Mouse (Mus musculus) urinary bladder, postnatal 14 days (tissue): Measurements from ENCODE around the gene Babam2.

Source experiments
- DNase-seq: peaks from one replicate; pipeline ENCODE4 v3.0.0; 2021; ENCODE audit warnings: low spot score

Gene Babam2

DNA sequence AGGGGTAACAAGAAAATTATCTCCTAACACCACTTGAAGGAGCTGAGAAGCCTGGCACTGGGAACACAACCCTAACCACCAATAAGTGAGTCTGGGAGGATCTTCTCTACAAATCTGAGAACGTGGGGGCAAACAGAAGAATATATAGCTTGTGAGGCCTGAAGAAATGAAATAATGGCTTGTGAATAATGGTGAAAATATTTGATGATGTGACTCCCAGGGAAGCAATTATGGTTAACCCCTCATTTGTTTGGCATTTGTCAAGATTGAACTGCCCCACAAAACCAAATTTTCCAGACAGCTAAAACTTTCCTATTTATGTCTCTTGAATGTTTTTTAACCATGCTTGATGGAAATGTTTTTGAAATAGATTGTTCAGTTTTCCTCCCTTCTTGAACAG, 354.4 kb downstream of the Babam2 start:
- no peak for DNase-seq

DNA sequence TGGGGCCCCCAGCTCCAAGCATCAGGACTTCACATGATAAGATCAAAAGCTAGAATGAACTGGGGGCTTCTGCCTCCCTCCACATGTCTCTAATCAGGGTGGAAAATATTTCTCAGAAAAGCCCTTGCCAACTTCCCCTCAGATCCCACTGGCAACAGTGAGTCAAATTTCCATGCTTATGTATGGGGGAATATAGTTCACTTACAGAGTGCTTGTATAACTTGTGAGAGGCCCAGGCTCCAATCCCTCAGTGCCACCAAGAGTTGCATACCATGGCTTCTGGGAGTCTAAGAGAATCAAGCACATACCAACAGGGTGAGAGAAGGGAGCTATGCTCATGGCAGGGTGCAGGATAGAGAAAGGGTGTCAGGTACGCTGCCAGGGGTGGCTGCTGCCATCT, 355.0 kb downstream of the Babam2 start:
- DNase-seq, result no peak

DNA sequence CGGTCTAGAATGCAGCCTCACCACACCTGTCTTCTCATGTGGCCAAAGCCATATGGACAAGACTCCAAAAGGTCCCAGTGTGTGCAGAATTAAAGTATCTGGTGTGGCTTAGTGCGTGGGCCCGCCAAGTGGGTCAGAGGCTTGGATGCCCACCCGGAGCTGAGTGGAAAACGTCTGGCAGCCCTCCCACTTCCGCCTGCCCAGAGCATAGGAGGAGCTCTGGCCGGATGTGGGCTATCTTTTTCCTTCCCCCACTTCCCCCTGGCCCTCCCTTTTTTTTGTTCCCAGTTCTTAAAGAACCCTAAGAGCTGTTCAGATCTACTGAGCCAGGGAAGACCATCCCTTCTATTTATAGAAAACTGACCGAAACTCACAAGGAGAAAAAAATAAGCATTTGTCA, 356.0 kb downstream of the Babam2 start:
- no peak for DNase-seq

DNA sequence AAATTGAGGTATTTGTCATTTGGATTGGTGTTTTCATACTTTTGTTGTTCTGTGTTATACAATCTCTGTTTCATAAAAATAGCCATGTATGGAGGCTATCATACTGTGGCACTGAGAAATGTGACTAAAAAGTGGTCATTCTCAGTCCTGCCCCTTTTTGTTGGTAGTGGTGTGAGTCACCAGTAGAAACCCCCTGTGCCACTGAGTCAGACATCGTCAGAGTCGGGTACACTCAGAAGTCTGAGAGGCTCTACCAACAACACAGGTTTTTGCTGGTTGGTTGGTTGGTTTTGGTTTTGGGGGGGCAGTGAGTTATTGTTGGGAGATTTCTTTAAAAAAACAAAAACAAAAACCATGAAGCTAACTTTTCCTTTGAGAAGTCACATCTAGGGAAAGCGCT, 358.2 kb downstream of the Babam2 start:
- DNase-seq, result no peak

DNA sequence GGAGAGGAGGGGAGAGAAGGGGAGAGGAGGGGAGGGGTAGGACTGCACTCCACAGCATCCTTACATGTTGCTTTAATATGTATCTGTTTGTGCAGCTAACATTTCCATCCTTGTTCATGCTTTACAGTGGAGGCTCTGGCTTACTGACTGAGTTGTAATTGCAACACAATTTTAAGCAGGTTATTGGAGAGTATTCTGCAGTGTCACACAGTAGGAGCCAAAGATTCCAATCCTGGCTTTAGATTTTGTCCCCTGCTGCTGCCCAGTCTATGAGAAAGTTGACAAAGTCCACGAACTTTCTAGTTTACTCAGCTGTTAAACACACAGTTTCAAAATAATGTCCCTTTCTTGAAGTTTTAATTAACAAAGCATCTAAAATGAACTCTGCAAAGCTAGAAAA, 358.6 kb downstream of the Babam2 start:
- no peak for DNase-seq

DNA sequence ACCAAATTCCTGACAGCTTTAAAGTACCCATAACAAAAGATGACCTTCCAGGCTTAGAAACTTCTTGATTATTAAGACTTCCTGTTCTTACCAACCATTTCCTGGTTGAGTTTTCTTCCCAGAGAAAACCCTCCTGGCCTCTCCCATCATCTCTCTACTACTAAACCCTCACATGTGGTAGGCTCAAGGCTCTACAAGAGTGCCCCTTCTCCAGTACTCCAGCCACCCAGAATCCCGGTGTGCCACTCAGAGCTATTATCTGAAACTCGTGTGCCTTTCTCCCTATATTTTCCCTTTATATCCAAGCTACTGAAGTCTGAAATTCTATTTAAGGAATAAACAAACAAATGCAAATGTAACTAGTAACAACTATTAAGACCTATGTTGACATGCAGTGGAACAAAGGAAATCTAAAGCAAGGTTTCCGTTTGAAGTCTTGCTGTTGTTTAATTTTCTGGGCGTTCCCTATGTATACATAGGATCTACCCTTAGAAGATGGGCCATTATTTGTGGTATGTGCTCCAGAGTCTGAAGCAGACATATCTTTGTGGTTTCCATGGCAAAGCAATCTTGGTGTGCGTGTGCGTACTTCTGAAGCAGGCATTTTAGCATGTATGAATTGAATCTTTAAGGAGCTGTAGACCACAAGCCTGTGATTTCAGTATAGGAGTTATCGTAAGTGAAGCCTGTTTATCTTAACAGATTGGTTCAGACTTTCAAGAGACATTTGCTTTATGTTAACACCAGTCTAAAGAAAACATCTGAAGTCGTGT, 361.2 kb downstream of the Babam2 start:
- no peak for DNase-seq

DNA sequence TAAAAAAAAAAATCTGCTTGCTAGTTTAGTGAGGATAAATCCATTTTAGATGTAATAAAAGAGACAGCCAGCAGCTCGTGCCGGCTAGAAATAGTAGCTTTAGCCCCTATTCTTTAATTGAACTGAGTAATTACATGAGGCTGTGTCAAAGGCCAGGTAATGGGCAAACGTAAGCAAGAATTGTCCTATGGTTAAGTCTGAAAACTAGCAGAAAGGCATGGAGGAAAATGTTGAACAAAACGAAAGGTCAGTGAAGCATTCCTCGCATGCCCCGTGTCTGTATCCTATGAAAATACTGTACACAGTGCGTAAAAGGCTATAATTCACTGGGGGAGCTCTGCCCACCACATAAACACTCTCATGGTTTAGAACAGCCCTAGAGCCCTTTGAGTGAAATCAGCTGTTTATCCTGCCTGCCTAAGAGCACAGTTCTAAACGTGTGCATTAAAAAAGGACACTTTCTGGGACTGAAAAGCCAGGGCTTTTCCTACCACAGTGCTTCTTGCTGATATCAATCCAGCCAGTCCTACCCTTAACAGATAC, 361.8 kb downstream of the Babam2 start:
- DNase-seq, result no peak

GRCm38 (mm10) chr5:32060485-32060884, 363.0 kb downstream of the Babam2 start:
- no peak for DNase-seq

DNA sequence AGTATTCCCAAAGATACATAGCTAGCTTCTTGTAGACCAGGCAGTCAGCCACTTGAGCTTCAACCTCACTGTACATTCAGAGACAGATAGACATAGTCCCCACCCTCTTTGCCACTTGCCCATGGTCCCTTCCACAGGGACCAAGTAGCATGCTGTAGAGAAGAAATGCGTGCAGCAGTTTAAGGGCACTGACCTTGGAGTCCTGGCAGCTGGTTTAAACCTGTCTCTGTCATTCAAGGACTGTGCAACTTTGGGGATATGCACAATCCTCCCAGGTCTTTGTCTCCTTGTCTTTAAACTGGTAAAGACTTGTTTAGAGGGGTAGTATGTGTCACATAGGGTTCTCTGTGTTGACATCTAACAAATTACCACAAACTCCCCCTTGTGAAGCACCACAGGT, 364.4 kb downstream of the Babam2 start:
- DNase-seq, result no peak

- no peak for DNase-seq
These were observed 367.0 kb downstream of the Babam2 start for GRCm38 (mm10) chr5:32064341-32065105.

- no peak for DNase-seq
These were observed 368.7 kb downstream of the Babam2 start for GRCm38 (mm10) chr5:32066015-32066734.

DNA sequence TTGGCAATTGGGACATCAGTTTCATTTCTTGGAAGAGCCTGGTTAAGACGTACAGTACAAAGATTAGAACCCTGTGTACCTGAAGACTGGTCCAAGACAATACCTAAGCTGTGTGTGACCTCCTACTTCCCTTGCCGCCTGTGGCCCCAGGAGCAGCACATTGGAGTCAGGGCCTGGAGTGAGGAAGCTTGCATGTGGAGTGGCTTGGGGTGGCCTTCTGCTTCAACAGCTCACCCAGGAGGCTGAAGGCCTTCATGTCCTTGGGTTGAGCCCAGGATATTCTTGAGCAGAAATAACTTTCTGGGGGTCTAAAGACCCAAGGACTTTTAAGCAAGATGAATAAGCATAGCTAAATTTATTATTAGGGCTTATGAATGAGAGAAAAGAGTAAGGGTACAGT, 369.4 kb downstream of the Babam2 start:
- no peak for DNase-seq

DNA sequence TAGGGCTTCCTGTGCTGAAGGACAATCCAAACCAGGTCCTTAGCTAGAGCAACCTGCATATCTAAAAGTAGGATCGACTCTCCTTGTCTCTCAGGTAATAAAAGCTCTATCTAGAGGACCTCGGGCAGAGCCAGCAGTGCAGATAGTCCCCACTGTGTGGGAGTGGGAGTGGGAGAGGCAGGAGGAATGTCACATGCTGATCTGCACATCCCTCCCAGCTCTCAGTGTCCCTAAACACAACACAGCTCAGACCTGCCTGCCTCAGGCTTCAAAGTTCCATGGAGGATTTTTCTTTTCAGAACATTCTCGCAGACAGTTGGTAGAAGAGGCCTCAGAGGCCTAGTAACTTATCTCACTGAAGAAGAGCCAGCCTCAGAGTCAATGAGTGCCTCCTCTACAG, 371.1 kb downstream of the Babam2 start:
- no peak for DNase-seq

DNA sequence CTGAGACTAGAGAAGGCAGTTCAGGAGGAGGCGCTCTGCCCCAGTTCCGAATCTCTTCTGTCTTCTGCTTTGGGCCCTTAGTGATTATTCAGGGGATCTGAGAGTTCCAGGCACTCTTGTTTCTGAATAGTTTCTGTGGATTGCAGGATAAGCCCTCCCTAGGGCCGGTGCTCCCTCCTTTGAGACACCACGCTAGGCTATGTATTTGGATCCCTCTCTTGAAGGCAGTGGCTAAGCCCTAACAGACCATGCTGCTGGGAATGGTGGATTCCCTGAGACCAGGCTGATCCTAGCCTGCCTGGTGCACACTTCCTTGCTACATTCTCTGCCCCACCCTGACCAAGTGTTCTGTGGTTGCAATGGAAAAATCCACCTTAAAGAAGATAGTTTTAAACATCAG, 371.6 kb downstream of the Babam2 start:
- no peak for DNase-seq

DNA sequence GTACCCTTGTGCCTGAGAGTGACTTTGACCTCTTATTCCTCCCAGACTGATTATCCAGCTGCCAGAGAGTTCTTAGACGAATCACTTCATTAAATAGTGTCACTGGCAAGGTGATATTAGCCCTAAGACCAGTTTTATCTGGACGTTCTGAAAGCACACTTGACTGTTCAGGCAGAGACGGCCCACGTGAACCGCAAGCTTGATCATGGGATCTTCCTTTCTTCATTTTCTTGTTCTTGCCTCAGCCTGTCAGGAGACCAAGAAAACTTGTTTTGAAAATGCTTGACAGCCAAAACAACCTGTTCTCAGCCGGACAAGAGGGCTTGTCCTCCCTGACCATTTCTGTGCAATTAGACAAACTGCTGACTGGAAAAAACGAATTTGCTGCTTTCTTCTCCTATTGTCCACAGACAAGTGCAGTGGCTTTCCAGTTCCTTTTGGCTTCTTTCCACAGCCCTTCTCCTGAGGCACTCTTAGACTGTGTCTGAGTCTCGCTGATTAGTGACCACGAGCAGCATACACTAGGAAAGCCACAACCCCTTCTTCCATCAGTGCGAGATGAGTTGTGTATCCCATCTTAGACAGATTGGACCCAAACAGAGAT, 372.2 kb downstream of the Babam2 start:
- no peak for DNase-seq

GRCm38 (mm10) chr5:32070781-32071180, 373.3 kb downstream of the Babam2 start:
- DNase-seq, result no peak

DNA sequence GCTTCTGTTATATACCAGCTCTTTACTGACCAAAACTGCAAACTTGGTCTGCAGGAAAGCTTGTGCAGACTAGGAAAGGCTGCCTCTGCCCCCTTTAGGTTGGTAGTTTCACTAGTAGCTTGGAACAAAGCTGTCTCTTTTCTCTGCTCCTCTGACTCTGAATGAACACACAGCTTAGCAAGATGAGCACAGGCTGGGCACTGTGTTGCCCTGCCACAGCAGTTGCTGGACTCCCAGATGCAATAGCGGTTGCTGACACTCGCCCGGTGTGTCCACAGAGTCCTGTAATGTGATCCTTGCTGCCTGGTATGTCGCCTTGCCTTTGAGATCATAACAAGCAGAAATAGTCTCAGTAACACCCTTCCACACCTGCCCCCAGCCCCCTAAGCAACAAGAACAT, 373.8 kb downstream of the Babam2 start:
- DNase-seq, result no peak

DNA sequence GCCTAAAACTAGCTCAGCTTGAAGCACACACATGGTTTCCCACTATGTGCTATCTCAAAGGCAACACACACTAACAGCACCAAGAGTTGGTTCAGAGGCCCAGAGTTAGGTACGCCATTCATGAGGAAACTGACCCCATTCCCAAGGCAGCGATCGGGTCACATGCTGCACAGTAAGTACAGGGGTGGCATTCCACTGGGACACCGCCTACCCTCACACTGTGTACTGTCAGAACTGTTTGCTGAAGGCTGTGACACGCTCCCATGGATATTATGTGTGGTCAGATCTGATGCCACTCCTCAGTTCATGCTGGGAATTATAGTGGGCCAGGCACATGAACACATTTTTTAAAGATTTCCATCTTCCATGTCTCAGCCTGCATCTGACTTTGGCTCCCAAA, 374.3 kb downstream of the Babam2 start:
- no peak for DNase-seq

GRCm38 (mm10) chr5:32072877-32073276, 375.4 kb downstream of the Babam2 start:
- DNase-seq, result no peak

- no peak for DNase-seq
These were observed 376.6 kb downstream of the Babam2 start for GRCm38 (mm10) chr5:32074053-32074452.

DNA sequence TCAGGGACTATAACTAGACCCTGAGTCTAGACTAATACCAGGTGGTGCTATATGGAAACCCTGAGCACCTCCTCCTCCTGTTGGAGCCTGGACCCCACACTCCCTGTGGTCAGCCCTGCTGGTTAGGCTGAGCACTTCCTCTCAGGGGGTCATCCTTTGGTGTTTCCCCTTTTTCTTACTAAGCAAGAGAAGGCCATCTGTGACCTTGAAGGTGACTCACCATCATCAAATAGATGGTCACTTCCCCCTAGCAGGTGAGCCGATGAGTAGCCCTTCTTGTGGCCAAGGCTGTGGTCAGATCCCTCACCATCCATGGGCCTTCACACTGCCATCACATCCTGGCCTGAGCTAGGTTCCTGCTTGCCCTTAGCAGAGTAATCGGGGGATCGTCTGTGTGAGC, 379.7 kb downstream of the Babam2 start:
- DNase-seq, result no peak

DNA sequence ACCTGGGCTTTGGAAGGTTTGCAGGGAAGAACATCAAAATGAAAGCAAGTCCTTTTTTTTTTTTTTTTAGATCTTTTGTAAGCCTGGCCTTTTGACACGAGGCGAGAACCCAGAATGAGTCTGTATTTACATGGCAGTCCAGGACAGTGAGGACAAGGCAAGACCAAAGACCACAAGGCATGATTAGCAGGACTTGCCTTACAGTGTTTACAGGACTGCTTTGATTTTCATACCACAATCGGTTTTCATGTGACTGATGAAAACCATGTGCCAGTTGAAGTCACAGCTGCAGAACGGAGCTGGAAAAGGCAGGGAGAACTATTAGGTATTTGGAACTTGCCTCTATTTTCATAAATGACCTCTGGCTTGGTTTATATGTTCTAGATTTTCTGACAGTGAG, 381.5 kb downstream of the Babam2 start:
- DNase-seq, result no peak
